Mouse (Mus musculus) C2C12 (cell line): ENCODE data around the gene Angpt4. TPM values are rescaled to one million over a fixed set of nuclear protein-coding genes. Genes with fewer than 3 reads are reported as not detected.

ENCODE experiments used
- H3K27me3 ChIP-seq: one replicate; pipeline ENCODE4 v1.6.1; 2011; ENCODE audit not compliant: control insufficient read depth, insufficient read depth, insufficient read length
- H3K36me3 ChIP-seq: one replicate; pipeline ENCODE4 v1.6.1; 2011; ENCODE audit not compliant: control insufficient read depth, insufficient read depth
- H3K4me3 ChIP-seq: one replicate; pipeline ENCODE4 v1.5.1; 2011; ENCODE audit warnings: mild to moderate bottlenecking, control low read depth; ENCODE audit not compliant: poor library complexity, insufficient read depth, severe bottlenecking
- H3K79me2 ChIP-seq: one replicate; pipeline ENCODE4 v1.6.1; 2011; ENCODE audit not compliant: control insufficient read depth, insufficient read depth
- H3K79me3 ChIP-seq: one replicate; pipeline ENCODE4 v1.6.1; 2011; ENCODE audit warnings: low read depth, control low read depth
- H3ac ChIP-seq: one replicate; pipeline ENCODE3; 2011; ENCODE audit warnings: low read depth; ENCODE audit not compliant: control insufficient read depth, insufficient read length
- CEBPB ChIP-seq: IDR thresholded peaks from one replicate; pipeline ENCODE4 v1.6.1; 2011; ENCODE audit warnings: low read depth, mild to moderate bottlenecking, control low read depth, moderate library complexity
- CTCF ChIP-seq: IDR thresholded peaks from one replicate; pipeline ENCODE4 v1.5.1; 2011; ENCODE audit not compliant: control insufficient read depth, insufficient read depth, insufficient read length
- FOSL1 ChIP-seq: IDR thresholded peaks from one replicate; pipeline ENCODE4 v1.8.0; 2011; ENCODE audit warnings: mild to moderate bottlenecking, low read length; ENCODE audit not compliant: poor library complexity, insufficient read depth, severe bottlenecking
- MAX ChIP-seq: IDR thresholded peaks from one replicate; pipeline ENCODE4 v1.6.1; 2011; ENCODE audit warnings: mild to moderate bottlenecking, control low read depth
- MYOD1 ChIP-seq: IDR thresholded peaks from one replicate; pipeline ENCODE4 v1.6.1; 2011; ENCODE audit warnings: low read depth; ENCODE audit not compliant: control insufficient read depth, insufficient read length
- MYOG ChIP-seq: IDR thresholded peaks from one replicate; pipeline ENCODE4 v1.6.1; 2011; ENCODE audit not compliant: control insufficient read depth, insufficient read length; ENCODE audit errors: extremely low read depth
- USF1 ChIP-seq: IDR thresholded peaks from one replicate; pipeline ENCODE4 v1.6.1; 2011; ENCODE audit warnings: low read depth, mild to moderate bottlenecking, control low read depth, moderate library complexity
- polyA plus RNA-seq: library from polyadenylated mRNA; unstranded; fragments of >200 nt; fragmentation: generic; extraction: Trizol; gene quantifications from one replicate; pipeline ENCODE4 v1.2.1, GENCODE M21; 2012; ENCODE audit warnings: missing spikeins

Gene Angpt4
- polyA plus RNA-seq, 1 experiment, result 0.06 TPM

DNA sequence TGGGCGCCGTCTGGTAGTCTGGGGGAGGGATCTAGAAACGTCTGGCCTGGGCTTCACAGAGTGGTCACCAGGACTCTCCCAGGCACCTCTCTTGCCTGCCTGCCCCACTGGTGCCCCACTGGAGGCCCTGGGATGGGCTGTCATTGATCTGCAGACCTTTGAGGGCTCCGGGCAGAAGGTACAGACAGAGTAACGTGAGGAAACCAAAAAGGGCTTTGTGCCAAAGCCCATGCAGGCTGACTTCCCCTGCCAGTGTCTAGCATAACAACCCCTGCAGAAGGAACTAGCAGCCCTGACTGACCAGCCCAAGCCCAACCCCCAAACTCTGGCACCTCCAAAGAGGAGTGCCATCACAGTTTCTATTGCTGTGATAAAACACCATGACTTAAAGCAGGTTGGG is 15.1 kb upstream of the Angpt4 start:
- H3K4me3 ChIP-seq, result no peak overlapping the region
- H3ac ChIP-seq, result no peak overlapping the region
- no peaks in the 10 kb centered on the region for H3K36me3 ChIP-seq
- no peaks in the 10 kb centered on the region for H3K79me2 ChIP-seq
- no peak for TF ChIP-seq USF1
- TF ChIP-seq MAX, result no peak
- TF ChIP-seq FOSL1, result no peak
- TF ChIP-seq CTCF, result no peak
- no peak for TF ChIP-seq CEBPB
- TF ChIP-seq MYOG, result no peak
- no peak for TF ChIP-seq MYOD1
- no peaks in the 10 kb centered on the region for H3K79me3 ChIP-seq
- peaks cover 39% of the 10 kb centered on the region for H3K27me3 ChIP-seq

DNA sequence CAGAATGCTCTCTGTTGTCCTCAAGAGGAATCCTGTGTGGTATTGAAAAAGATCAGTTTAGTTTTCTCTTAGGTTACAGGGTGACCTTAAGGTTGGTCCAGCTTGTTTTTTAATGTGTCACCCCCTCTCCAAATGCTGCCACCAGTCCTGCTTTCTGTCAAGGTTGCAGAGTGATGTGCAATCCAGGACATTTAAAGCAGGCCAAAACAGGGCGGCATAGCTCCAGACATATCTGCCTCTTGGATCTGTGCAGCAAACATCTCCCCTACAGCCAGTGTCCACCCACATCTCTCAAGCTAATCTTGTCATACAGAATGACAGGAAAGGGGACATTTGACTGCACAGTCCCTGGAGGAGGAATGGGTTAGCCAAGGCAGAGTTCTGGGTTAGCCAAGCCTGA is 12.9 kb upstream of the Angpt4 start:
- no peaks in the 10 kb centered on the region for H3K79me2 ChIP-seq
- H3ac ChIP-seq, result no peak overlapping the region
- H3K79me3 ChIP-seq, result no peaks in the 10 kb centered on the region
- peaks cover 32% of the 10 kb centered on the region for H3K27me3 ChIP-seq
- H3K36me3 ChIP-seq, result no peaks in the 10 kb centered on the region
- no peak for TF ChIP-seq MYOG
- no peak for TF ChIP-seq MAX
- no peak for TF ChIP-seq MYOD1
- no peak for TF ChIP-seq CTCF
- TF ChIP-seq CEBPB, result no peak
- TF ChIP-seq FOSL1, result no peak
- TF ChIP-seq USF1, result no peak
- no peak overlapping the region for H3K4me3 ChIP-seq

DNA sequence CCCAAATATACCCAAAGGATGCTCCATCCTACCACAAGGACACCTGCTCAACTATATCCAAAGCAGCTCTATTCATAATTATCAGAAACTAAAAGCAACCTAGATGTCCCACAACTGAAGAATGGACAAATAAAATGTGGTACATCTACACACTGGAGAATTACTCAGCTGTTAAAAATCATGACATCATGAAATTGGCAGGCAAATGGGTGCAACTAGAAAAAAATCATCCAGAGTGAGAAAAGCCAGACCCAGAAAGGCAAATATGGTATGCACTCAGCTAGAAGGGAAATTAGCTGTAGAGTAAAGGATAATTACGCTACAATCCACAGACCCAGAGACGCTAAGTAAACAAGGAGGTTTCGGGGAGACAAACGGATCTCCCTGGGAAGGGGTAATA is 10.2 kb upstream of the Angpt4 start:
- H3K36me3 ChIP-seq, result no peaks in the 10 kb centered on the region
- no peak overlapping the region for H3K4me3 ChIP-seq
- H3K27me3 ChIP-seq, result peaks cover 19% of the 10 kb centered on the region
- H3K79me3 ChIP-seq, result no peaks in the 10 kb centered on the region
- no peaks in the 10 kb centered on the region for H3K79me2 ChIP-seq
- no peak overlapping the region for H3ac ChIP-seq
- TF ChIP-seq MAX (no peak), CTCF (no peak), MYOD1 (no peak), FOSL1 (no peak), CEBPB (no peak), USF1 (no peak), MYOG (no peak)

DNA sequence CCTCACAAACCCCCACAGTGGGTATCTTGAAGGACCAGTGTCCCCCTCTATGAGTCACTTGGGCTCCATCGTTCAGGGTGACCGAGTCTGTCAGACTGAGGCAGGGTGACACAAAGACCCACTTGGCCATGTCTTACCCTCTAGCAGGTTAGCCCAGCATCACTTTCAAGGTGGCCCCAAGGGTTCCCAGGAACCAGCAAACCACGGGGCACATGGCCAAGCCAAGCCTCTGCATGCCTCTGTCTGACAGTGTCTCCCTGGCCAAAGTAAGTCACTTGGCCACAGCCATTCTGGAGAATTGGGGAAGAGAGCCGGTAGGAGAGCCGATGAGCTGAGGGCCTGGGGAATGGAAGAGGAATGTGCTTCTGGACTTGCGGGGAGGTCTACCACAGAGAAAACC is 7.7 kb upstream of the Angpt4 start:
- H3K79me2 ChIP-seq, result no peaks in the 10 kb centered on the region
- H3K79me3 ChIP-seq, result no peaks in the 10 kb centered on the region
- H3ac ChIP-seq, result no peak overlapping the region
- peaks cover 15% of the 10 kb centered on the region for H3K27me3 ChIP-seq
- TF ChIP-seq MAX, result no peak
- no peak overlapping the region for H3K4me3 ChIP-seq
- H3K36me3 ChIP-seq, result no peaks in the 10 kb centered on the region

DNA sequence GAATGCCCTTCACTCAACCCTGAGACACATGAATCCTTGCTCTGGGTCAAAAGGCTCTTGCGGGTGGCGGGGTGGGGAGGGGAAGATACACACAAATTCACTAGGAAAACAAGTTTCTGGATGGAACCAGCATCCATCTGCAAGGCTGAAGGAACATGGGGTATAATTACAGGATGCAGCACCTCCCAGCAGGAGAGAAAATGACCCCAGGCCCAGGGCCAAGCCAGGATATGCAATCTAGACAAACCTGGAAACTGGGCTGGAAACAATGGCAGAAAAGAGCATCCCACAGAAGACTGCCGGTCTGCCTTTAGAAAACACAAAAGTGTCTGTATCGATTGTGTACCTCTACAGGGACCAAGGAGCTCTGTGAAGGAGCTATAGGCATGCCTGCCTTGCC is 7.1 kb upstream of the Angpt4 start:
- Histone ChIP-seq H3K79me2 (no peaks in the 10 kb centered on the region), H3K79me3 (no peaks in the 10 kb centered on the region), H3K4me3 (no peak overlapping the region), H3ac (no peak overlapping the region), H3K27me3 (peaks cover 14% of the 10 kb centered on the region), H3K36me3 (no peaks in the 10 kb centered on the region)
- TF ChIP-seq FOSL1, result no peak
- TF ChIP-seq USF1, result no peak
- no peak for TF ChIP-seq CEBPB
- no peak for TF ChIP-seq MAX
- TF ChIP-seq MYOG, result no peak
- no peak for TF ChIP-seq MYOD1
- no peak for TF ChIP-seq CTCF

DNA sequence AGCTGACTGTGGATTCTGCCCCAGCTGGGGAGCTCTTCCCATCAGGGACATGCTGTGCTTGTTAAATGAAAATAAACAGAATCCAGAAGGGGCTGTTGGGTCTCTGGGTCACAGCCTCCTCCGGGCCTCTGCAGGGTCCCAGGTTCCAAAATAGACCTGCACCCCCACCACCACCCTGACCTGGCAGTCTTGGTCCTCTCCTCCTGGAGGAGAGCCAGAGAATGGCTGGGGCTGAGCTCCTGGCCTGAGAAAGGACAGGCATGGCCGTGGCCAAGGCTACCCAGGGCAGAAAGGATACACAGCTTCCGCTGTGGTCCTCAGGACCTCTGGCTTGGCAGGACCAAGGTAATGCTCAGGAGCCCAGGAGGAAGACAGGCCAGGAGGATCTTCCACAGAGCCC is 6.4 kb upstream of the Angpt4 start:
- H3ac ChIP-seq, result no peak overlapping the region
- no peaks in the 10 kb centered on the region for H3K36me3 ChIP-seq
- no peaks in the 10 kb centered on the region for H3K79me3 ChIP-seq
- H3K4me3 ChIP-seq, result no peak overlapping the region
- TF ChIP-seq MYOG (no peak), FOSL1 (no peak), CTCF (no peak), USF1 (no peak), CEBPB (no peak), MYOD1 (no peak), MAX (no peak)
- H3K79me2 ChIP-seq, result no peaks in the 10 kb centered on the region
- peaks cover 8% of the 10 kb centered on the region for H3K27me3 ChIP-seq
